Mouse (Mus musculus) MEL (cell line): ENCODE data around the gene AU021092. TPM values are rescaled to one million over a fixed set of nuclear protein-coding genes. Genes with fewer than 3 reads are reported as not detected.
"Not testable (repeated sequence)": the region's sequence is repeated elsewhere in the genome, so short reads cannot be mapped to it uniquely, and the experiment has no call there.

Experiments
- DNase-seq: peaks from one replicate; pipeline ENCODE4 v3.0.0; 2011; ENCODE audit warnings: low read depth, low spot score
- H3K27ac ChIP-seq: 2 replicates; pipeline ENCODE4 v1.5.1; 2012; ENCODE audit warnings: low read depth, mild to moderate bottlenecking, control low read depth, low read length, moderate library complexity; ENCODE audit not compliant: control insufficient read depth
- H3K27me3 ChIP-seq, 2 experiments: fragments of 150-350 bp in 1 of 2; sonication (generic) in 1 of 2; 2 replicates each; pipeline ENCODE4 v1.6.1; 2012; ENCODE audit warnings: low read length in 2 of 2, mild to moderate bottlenecking in 2 of 2, improper control_type of control experiment in 1 of 2, moderate library complexity in 1 of 2; ENCODE audit not compliant: insufficient read depth in 2 of 2, control insufficient read depth in 1 of 2
- H3K36me3 ChIP-seq, 2 experiments: 2 replicates each; pipeline ENCODE4 v1.6.1; 2012 to 2014; ENCODE audit warnings: low read length in 2 of 2, improper control_type of control experiment in 1 of 2, inconsistent platforms in 1 of 2, mild to moderate bottlenecking in 1 of 2; ENCODE audit not compliant: insufficient read depth in 2 of 2, control insufficient read depth in 1 of 2
- H3K4me1 ChIP-seq, 2 experiments: fragments of 150-350 bp in 1 of 2; sonication (generic) in 1 of 2; 2 replicates each; pipeline ENCODE4 v1.6.1; 2012; ENCODE audit warnings: low read length in 2 of 2, improper control_type of control experiment in 1 of 2, mild to moderate bottlenecking in 1 of 2; ENCODE audit not compliant: insufficient read depth in 2 of 2, control insufficient read depth in 1 of 2
- H3K4me3 ChIP-seq, 2 experiments: fragments of 150-350 bp in 1 of 2; sonication (generic) in 1 of 2; 2 replicates each; pipeline ENCODE4 v1.5.1; 2012; ENCODE audit warnings: low read depth in 2 of 2, low read length in 2 of 2, mild to moderate bottlenecking in 2 of 2, moderate library complexity in 2 of 2, control low read depth in 1 of 2, improper control_type of control experiment in 1 of 2; ENCODE audit not compliant: control insufficient read depth in 1 of 2, insufficient read depth in 1 of 2
- H3K79me2 ChIP-seq: 2 replicates; pipeline ENCODE4 v1.6.1; 2012; ENCODE audit warnings: mild to moderate bottlenecking, low read length, moderate library complexity; ENCODE audit not compliant: control insufficient read depth, poor library complexity, insufficient read depth
- H3K9ac ChIP-seq: 2 replicates; pipeline ENCODE4 v1.6.1; 2012; ENCODE audit warnings: low read depth, mild to moderate bottlenecking, control low read depth, low read length, moderate library complexity; ENCODE audit not compliant: control insufficient read depth, poor library complexity, severe bottlenecking
- H3K9me3 ChIP-seq: fragments of 150-350 bp; sonication (generic); replicated peaks from 2 replicates; pipeline ENCODE4 v1.6.1; 2012; ENCODE audit warnings: mild to moderate bottlenecking, low read length, improper control_type of control experiment, moderate library complexity; ENCODE audit not compliant: insufficient read depth
- GATA1 ChIP-seq: IDR thresholded peaks from 2 replicates; pipeline ENCODE4 v1.6.1; 2011; ENCODE audit warnings: low read depth, low read length, improper control_type of control experiment
- HCFC1 ChIP-seq: IDR thresholded peaks from 2 replicates; pipeline ENCODE4 v1.6.1; 2012; ENCODE audit warnings: low read depth, mild to moderate bottlenecking, inconsistent platforms, low read length, improper control_type of control experiment, moderate library complexity
- MEF2A ChIP-seq: IDR thresholded peaks from 2 replicates; pipeline ENCODE4 v1.6.1; 2014; ENCODE audit warnings: low read depth, mild to moderate bottlenecking, inconsistent platforms, low read length, improper control_type of control experiment; ENCODE audit not compliant: poor library complexity, insufficient replicate concordance, severe bottlenecking; ENCODE audit errors: extremely low read depth
- MYB ChIP-seq: IDR thresholded peaks from 2 replicates; pipeline ENCODE4 v1.6.1; 2011; ENCODE audit warnings: mild to moderate bottlenecking, low read depth, low read length, improper control_type of control experiment
- NELFE ChIP-seq: IDR thresholded peaks from 2 replicates; pipeline ENCODE4 v1.6.1; 2011; ENCODE audit warnings: low read depth, low read length, improper control_type of control experiment
- ZKSCAN1 ChIP-seq: IDR thresholded peaks from 2 replicates; pipeline ENCODE4 v1.6.1; 2012; ENCODE audit warnings: low read depth, mild to moderate bottlenecking, inconsistent platforms, low read length, improper control_type of control experiment, moderate library complexity
- polyA plus RNA-seq, 2 experiments: library from polyadenylated mRNA; stranded (reverse) in 1 of 2; unstranded in 1 of 2; fragments of >175 nt in 1 of 2; fragments of >200 nt in 1 of 2; gene quantifications; 2 replicates each; pipeline versions ENCODE4 v1.2.1 to v1.2.4; 2012; ENCODE audit warnings: low replicate concordance in 2 of 2, low read depth in 1 of 2; ENCODE audit not compliant: insufficient read length in 2 of 2, insufficient read depth in 1 of 2, missing spikeins in 1 of 2
- total RNA-seq: library from RNA; depleted of rRNA; stranded (reverse); fragments of 300-350 nt; gene quantifications from 2 replicates; pipeline ENCODE4 v1.2.3, GENCODE M21; 2012

The AU021092 gene
- total and polyA plus RNA-seq, 3 experiments = not detected

GRCm38 (mm10) chr16:5233418-5234313 lies 11.6 kb upstream of the AU021092 start, which contains the start of gene Alg1 (continued):
- TF ChIP-seq ZKSCAN1 (no peak), HCFC1 (peak; percentile 84), MEF2A (no peak)

GRCm38 (mm10) chr16:5232982-5233381 lies 10.9 kb upstream of the AU021092 start:
- TF ChIP-seq MEF2A = no peak
- no peak for TF ChIP-seq ZKSCAN1
- no peak for TF ChIP-seq MYB
- no peak for TF ChIP-seq NELFE
- no peak for TF ChIP-seq GATA1
- peak overlapping the region in 1 of 2 experiments; percentile 43; a peak in 2 of 4 replicates for H3K4me3 ChIP-seq
- H3K27ac ChIP-seq = no peak overlapping the region
- no peak for DNase-seq
- H3K9ac ChIP-seq = peak overlapping the region; percentile 26; the same call in 1 of the 2 replicates
- peaks cover 0 to 13% of the 10 kb centered on the region in 2 experiments; a peak in 2 of 4 replicates for H3K36me3 ChIP-seq
- no peaks in the 10 kb centered on the region for H3K9me3 ChIP-seq
- H3K4me1 ChIP-seq = peaks cover 4 to 10% of the 10 kb centered on the region in 2 experiments
- no peaks in the 10 kb centered on the region for H3K27me3 ChIP-seq
- H3K79me2 ChIP-seq = peaks cover 7% of the 10 kb centered on the region

GRCm38 (mm10) chr16:5228103-5228502 lies 6.0 kb upstream of the AU021092 start:
- not testable (repeated sequence) for H3K27ac ChIP-seq, H3K79me2 ChIP-seq, H3K9me3 ChIP-seq, DNase-seq, H3K4me1 ChIP-seq, H3K36me3 ChIP-seq, H3K9ac ChIP-seq, H3K4me3 ChIP-seq, H3K27me3 ChIP-seq

GRCm38 (mm10) chr16:5227501-5227900 lies 5.4 kb upstream of the AU021092 start:
- H3K27ac ChIP-seq = not testable (repeated sequence)

GRCm38 (mm10) chr16:5226534-5226933 lies 4.4 kb upstream of the AU021092 start:
- H3K4me3 ChIP-seq = peak overlapping the region; percentile 18 to 26; a peak in 3 of 4 replicates
- H3K27me3 ChIP-seq, H3K27ac ChIP-seq, H3K4me1 ChIP-seq, H3K36me3 ChIP-seq, H3K79me2 ChIP-seq, H3K9me3 ChIP-seq, DNase-seq: not testable (repeated sequence)
- peak overlapping the region; percentile 34; the same call in 1 of the 2 replicates for H3K9ac ChIP-seq

More at GRCm38 (mm10) chr16:5227501-5227900, 5.4 kb upstream of the AU021092 start:
- H3K4me1 ChIP-seq, H3K27me3 ChIP-seq, H3K36me3 ChIP-seq, H3K79me2 ChIP-seq, DNase-seq, H3K4me3 ChIP-seq, H3K9ac ChIP-seq, H3K9me3 ChIP-seq: not testable (repeated sequence)
